Mouse (Mus musculus) embryonic facial prominence, embryonic 14.5 days (tissue): Measurements from ENCODE around the gene Gm47995. TPM values are rescaled to one million over a fixed set of nuclear protein-coding genes. Genes with fewer than 3 reads are reported as not detected.

Source experiments
- ATAC-seq: fragments of 200-750 bp; cut with Nextera tagmentation; 2 replicates; pipeline ENCODE4 v1.8.0; 2017; ENCODE audit warnings: low read depth, moderate number of reproducible peaks, moderate TSS enrichment
- DNase-seq: peaks from one replicate; pipeline ENCODE4 v3.0.0-alpha.2; 2015; ENCODE audit warnings: low spot score
- H3K27ac ChIP-seq: fragments of 300-500 bp; sonication (generic); replicated peaks from 2 replicates; pipeline ENCODE4 v1.5.1; 2014; ENCODE audit warnings: low read depth, mild to moderate bottlenecking, low read length, moderate library complexity
- H3K27me3 ChIP-seq: fragments of 300-500 bp; sonication (generic); replicated peaks from 2 replicates; pipeline ENCODE4 v1.6.1; 2014; ENCODE audit warnings: low read length; ENCODE audit not compliant: control insufficient read depth, insufficient read depth
- H3K36me3 ChIP-seq: fragments of 300-500 bp; sonication (generic); 2 replicates; pipeline ENCODE4 v1.6.1; 2014; ENCODE audit warnings: low read length, mixed read lengths; ENCODE audit not compliant: control insufficient read depth, insufficient read depth
- H3K4me1 ChIP-seq: fragments of 300-500 bp; sonication (generic); 2 replicates; pipeline ENCODE4 v1.6.1; 2014; ENCODE audit warnings: antibody characterized with exemption, low read length; ENCODE audit not compliant: control insufficient read depth, insufficient read depth
- H3K4me2 ChIP-seq: fragments of 300-500 bp; sonication (generic); 2 replicates; pipeline ENCODE4 v1.6.1; 2014; ENCODE audit warnings: low read depth, mild to moderate bottlenecking, low read length, moderate library complexity, mixed read lengths
- H3K4me3 ChIP-seq: fragments of 300-500 bp; sonication (generic); 2 replicates; pipeline ENCODE4 v1.5.1; 2014; ENCODE audit warnings: low read depth, mild to moderate bottlenecking, low read length
- H3K9ac ChIP-seq: fragments of 300-500 bp; sonication (generic); 2 replicates; pipeline ENCODE4 v1.6.1; 2014; ENCODE audit warnings: low read depth, mild to moderate bottlenecking, low read length, moderate library complexity, mixed read lengths
- H3K9me3 ChIP-seq: fragments of 300-500 bp; sonication (generic); 2 replicates; pipeline ENCODE4 v1.6.1; 2016; ENCODE audit warnings: low read length; ENCODE audit not compliant: control insufficient read depth
- WGBS: fragments of 180-500 bp; shearing (Covaris S2); extraction: QIAGEN DNeasy Blood & Tissue Kit; methylation state at CpG from one replicate; pipeline ENCODE4 v1.1.7; 2014; 5-methylcytosine and 5-hydroxymethylcytosine counted together
- polyA plus RNA-seq: library from polyadenylated mRNA; unstranded; fragments of >200 nt; fragmentation: Nextera tagmentation; extraction: Ambion mirVana; gene quantifications from 2 replicates; pipeline ENCODE4 v1.2.1, GENCODE M21; 2014

The Gm47995 gene
- polyA plus RNA-seq, 1 experiment from 2014 or later: 0.25 TPM

DNA sequence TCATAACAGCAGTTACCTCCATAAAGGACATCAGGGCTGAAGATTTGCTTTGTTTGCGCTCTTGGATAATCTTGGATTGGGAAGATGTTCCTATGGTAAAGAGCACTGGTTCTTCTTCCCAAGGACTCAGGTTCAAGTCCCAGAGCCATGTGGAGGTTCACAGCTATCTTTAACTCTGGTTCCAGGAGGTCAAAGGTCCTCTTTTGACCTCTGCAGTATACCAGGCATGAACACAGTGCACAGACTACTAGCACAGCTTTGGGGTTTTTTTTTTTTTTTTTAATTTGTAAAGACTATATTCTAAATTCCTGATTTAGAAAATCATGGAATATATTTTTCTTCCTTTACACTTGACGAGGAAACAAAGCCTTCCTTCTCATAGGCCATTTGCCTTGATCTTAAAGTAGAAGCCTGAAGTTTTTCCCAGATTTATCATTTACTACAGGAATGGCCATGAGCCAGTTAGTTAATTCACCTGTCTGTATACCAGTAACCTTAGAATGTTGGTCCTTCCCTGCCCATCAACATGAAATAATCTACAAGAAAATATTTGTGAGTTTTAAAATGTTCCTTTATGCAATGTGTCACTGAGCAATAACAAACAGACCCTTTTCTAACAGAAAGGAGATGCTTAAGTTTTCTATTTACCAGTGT lies 39.3 kb upstream of the Gm47995 start:
- DNase-seq (no peak), ATAC-seq (no peak)
- 89% methylated on average over 2 of the region's 2 CpGs for WGBS
- Histone ChIP-seq H3K9ac (no peak overlapping the region), H3K4me3 (no peak overlapping the region), H3K4me1 (0 out of 2 replicates have a peak, but pooled peaks cover 4% of the 10 kb centered on the region), H3K4me2 (no peak overlapping the region), H3K36me3 (no peaks in the 10 kb centered on the region), H3K27ac (no peak overlapping the region), H3K9me3 (no peaks in the 10 kb centered on the region), H3K27me3 (no peaks in the 10 kb centered on the region)

DNA sequence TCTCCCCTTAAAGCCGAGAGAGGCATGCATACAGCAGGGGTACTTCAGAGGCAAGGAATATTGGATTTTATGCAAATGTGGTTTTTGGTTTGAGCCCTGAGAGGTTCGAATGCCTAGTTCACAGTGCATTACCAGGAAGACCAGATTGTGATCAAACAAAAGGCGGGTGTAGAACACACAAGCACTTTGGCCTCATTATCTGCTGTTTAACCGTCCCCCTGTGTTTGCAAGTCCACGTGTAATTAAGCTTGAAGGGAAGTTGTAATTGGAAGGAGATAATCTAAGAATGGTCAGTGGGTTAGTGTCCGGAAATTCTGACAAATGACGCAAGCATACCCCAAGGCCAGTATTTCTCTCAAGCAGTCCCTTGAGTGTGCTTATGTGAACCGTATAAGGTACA lies 32.2 kb upstream of the Gm47995 start:
- 28% methylated on average over 8 of the region's 8 CpGs for WGBS
- Histone ChIP-seq H3K4me3 (no peak overlapping the region), H3K27me3 (no peaks in the 10 kb centered on the region), H3K4me1 (no peaks in the 10 kb centered on the region), H3K4me2 (no peak overlapping the region), H3K36me3 (no peaks in the 10 kb centered on the region), H3K9me3 (no peaks in the 10 kb centered on the region), H3K27ac (no peak overlapping the region), H3K9ac (no peak overlapping the region)
- DNase-seq (no peak), ATAC-seq (no peak)

DNA sequence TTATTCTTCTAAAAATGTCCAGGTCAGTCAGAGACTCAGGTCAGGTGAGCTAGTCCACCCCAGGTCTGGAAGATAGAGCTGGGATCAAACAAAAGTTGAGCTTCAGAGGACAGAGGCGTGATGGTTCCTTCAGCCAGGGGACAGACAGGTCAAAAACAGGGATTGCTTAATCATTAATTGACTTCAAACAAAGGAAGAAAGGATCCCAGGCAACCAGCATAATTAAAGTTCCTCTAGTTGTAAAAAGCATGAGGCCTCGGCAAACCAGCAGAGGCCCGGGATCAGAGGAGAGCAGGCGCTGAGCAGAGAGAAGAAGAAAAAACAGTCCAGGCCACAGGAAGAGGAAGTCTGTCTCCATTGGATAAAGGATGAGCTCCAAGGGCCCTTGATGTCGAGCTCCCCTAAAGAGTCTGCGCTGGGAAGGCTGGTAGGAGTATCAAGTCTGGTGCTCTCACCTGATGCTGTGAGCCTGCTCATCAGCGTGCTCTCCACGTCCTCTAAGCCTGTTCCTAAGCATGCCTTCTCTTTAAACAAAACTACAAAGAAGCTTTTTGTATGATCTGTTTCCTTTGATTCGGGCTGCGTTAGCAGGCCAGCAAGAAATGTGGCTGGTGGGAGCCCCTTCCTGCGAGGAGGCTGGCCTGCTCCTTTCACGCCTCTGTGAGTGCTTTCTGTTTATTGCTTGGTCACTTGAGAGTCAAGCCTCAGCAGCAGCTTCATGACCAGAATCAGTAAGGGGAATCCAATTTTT lies 30.8 kb upstream of the Gm47995 start:
- Histone ChIP-seq H3K9me3 (no peaks in the 10 kb centered on the region), H3K4me2 (no peak overlapping the region), H3K27ac (no peak overlapping the region), H3K36me3 (no peaks in the 10 kb centered on the region), H3K4me3 (no peak overlapping the region), H3K27me3 (no peaks in the 10 kb centered on the region), H3K4me1 (no peaks in the 10 kb centered on the region), H3K9ac (no peak overlapping the region)
- DNase-seq: no peak
- WGBS: 42% methylated on average over 12 of the region's 12 CpGs
- ATAC-seq: no peak

GRCm38 (mm10) chr1:151168637-151169036 lies 29.6 kb upstream of the Gm47995 start:
- H3K36me3 ChIP-seq: no peaks in the 10 kb centered on the region
- H3K4me2 ChIP-seq: no peak overlapping the region
- H3K4me1 ChIP-seq: no peaks in the 10 kb centered on the region
- DNase-seq (no peak), ATAC-seq (no peak)
- 69% methylated on average over 3 of the region's 3 CpGs for WGBS
- H3K4me3 ChIP-seq: no peak overlapping the region
- H3K9ac ChIP-seq: no peak overlapping the region
- no peak overlapping the region for H3K27ac ChIP-seq
- no peaks in the 10 kb centered on the region for H3K27me3 ChIP-seq
- H3K9me3 ChIP-seq: no peaks in the 10 kb centered on the region

DNA sequence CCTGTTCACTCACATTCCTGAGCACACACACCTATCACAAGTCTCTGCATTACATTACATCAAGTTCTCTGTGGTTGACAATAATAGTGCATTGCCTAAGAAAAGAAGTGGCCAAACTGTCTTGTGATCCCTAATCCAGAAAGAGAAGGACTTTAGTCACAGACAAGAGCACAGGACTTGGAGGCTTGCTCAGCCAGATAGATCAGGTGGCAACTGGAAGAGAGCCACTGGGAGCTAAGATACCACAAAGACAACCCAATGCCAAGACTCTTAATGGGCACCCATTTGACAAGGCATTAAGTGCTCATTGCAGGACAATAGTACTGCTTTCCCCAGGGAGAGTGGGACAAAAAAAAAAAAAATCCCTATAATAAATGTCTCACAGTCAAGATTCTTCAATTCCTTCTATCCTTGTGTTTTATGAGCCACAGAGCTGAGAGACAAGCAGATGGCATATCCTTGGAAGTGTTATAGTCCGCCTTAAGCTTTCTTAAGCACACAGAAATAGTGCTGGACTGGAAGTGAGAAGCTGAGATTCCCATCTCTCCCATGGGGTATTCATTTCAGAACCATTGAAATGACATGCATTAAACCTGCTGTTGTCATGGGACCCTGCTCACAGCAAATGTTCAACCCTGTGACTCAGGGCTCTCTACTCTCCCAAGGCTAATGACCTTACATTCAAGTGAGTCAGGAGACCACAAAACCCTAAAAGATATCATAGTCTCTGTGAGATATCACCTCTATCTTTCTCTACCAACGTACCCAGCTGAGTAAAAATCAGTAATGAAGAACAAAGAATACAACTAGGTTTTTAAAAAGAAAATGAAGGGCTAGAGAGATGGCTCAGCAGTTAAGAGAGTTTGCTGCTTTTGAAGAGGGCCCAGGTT lies 26.4 kb upstream of the Gm47995 start:
- no peak for ATAC-seq
- WGBS: 74% methylated on average over 2 of the region's 2 CpGs
- no peak overlapping the region for H3K4me2 ChIP-seq

GRCm38 (mm10) chr1:151177030-151177936 lies 21.0 kb upstream of the Gm47995 start:
- Histone ChIP-seq H3K9ac (no peak overlapping the region), H3K27me3 (no peaks in the 10 kb centered on the region), H3K9me3 (no peaks in the 10 kb centered on the region), H3K27ac (no peak overlapping the region), H3K4me1 (no peaks in the 10 kb centered on the region), H3K4me3 (peak overlapping the region; percentile 7; the same call in 1 of the 2 replicates), H3K4me2 (peak overlapping the region; percentile 39), H3K36me3 (no peaks in the 10 kb centered on the region)
- DNase-seq (peak; percentile 48), ATAC-seq (peak; percentile 77; the same call in 1 of the 2 replicates)
- 11% methylated on average over 9 of the region's 10 CpGs for WGBS

More for the DNA sequence above, 26.4 kb upstream of the Gm47995 start:
- Histone ChIP-seq H3K27ac (no peak overlapping the region), H3K4me3 (no peak overlapping the region), H3K9me3 (no peaks in the 10 kb centered on the region), H3K36me3 (no peaks in the 10 kb centered on the region), H3K27me3 (no peaks in the 10 kb centered on the region), H3K9ac (no peak overlapping the region), H3K4me1 (no peaks in the 10 kb centered on the region)
- no peak for DNase-seq

GRCm38 (mm10) chr1:151177937-151178271 lies 20.3 kb upstream of the Gm47995 start:
- Histone ChIP-seq H3K27me3 (no peaks in the 10 kb centered on the region), H3K36me3 (no peaks in the 10 kb centered on the region), H3K4me1 (no peaks in the 10 kb centered on the region), H3K9ac (no peak overlapping the region), H3K9me3 (no peaks in the 10 kb centered on the region), H3K27ac (no peak overlapping the region), H3K4me2 (peak overlapping the region; percentile 39), H3K4me3 (peak overlapping the region; percentile 7; the same call in 1 of the 2 replicates)
- no peak for ATAC-seq
- DNase-seq: no peak
- 8% methylated on average over 4 of the region's 4 CpGs for WGBS
